Mouse (Mus musculus) small intestine, adult 2 months (tissue): Measurements from ENCODE around the gene Npsr1.

ENCODE experiments used
- CTCF ChIP-seq: fragments of 200-500 bp; IDR thresholded peaks from 2 replicates; pipeline ENCODE4 v1.5.1; 2012; ENCODE audit warnings: low read depth, mild to moderate bottlenecking, control low read depth, inconsistent platforms, low read length, moderate library complexity, mixed read lengths; ENCODE audit not compliant: insufficient replicate concordance, insufficient read length; ENCODE audit errors: extremely low read depth
- POLR2A ChIP-seq: fragments of 200-500 bp; IDR thresholded peaks from 2 replicates; pipeline ENCODE4 v1.6.1; 2012; ENCODE audit warnings: low read depth, mild to moderate bottlenecking, control low read depth, inconsistent platforms, low read length, moderate library complexity

- TF ChIP-seq CTCF (no peak), POLR2A (no peak)
Observed at GRCm38 (mm10) chr9:24217721-24218120, 119.9 kb downstream of the Npsr1 start.
